Mouse (Mus musculus): ENCODE measurements around the gene Susd1.

The Susd1 gene

GRCm38 (mm10) chr4:59349425-59350185 lies 88.8 kb downstream of the Susd1 start:
- CTCF ChIA-PET: interaction anchor here (0.6 kb wide), 1 partner anchor 411 kb away, joined by 3 read pairs; no protein-coding TSS in a partner anchor

GRCm38 (mm10) chr4:59340714-59341113 lies 97.7 kb downstream of the Susd1 start:
- CTCF ChIA-PET: interaction anchor here (0.7 to 1.1 kb wide), 3 partner anchors 12 to 286 kb away, joined by 3 read pairs; no protein-coding TSS in a partner anchor

GRCm38 (mm10) chr4:59340046-59340445 lies 98.4 kb downstream of the Susd1 start:
- CTCF ChIA-PET: interaction anchor here (0.7 to 1.1 kb wide), 2 partner anchors 12 to 531 kb away, joined by 3 to 13 read pairs; no protein-coding TSS in a partner anchor

GRCm38 (mm10) chr4:59338896-59339535 lies 99.4 kb downstream of the Susd1 start:
- CTCF ChIA-PET: no interaction called here

- CTCF ChIA-PET: interaction anchor here (0.8 to 1.0 kb wide), 2 partner anchors 24 to 44 kb away, joined by 4 read pairs; no protein-coding TSS in a partner anchor
These were observed 100.9 kb downstream of the Susd1 start for GRCm38 (mm10) chr4:59337533-59337885.

GRCm38 (mm10) chr4:59336846-59337532 lies 101.4 kb downstream of the Susd1 start:
- CTCF ChIA-PET: interaction anchor here (0.7 to 1.0 kb wide), 3 partner anchors 23 to 187 kb away, joined by 3 to 4 read pairs (median 4); no protein-coding TSS in a partner anchor

GRCm38 (mm10) chr4:59336439-59336809 lies 102.0 kb downstream of the Susd1 start:
- CTCF ChIA-PET: interaction anchor here (0.6 to 0.7 kb wide), 4 partner anchors 76 to 360 kb away, joined by 3 to 7 read pairs (median 4); no protein-coding TSS in a partner anchor

- CTCF ChIA-PET: interaction anchor here (0.6 kb wide), 2 partner anchors 75 to 359 kb away, joined by 4 to 7 read pairs; no protein-coding TSS in a partner anchor
These were observed 102.6 kb downstream of the Susd1 start for GRCm38 (mm10) chr4:59335616-59336438.

- CTCF ChIA-PET: no interaction called here
These were observed 103.3 kb downstream of the Susd1 start for GRCm38 (mm10) chr4:59335101-59335500.

GRCm38 (mm10) chr4:59334236-59334635 lies 104.2 kb downstream of the Susd1 start:
- CTCF ChIA-PET: interaction anchor here (0.5 to 0.6 kb wide), 2 partner anchors 10 to 95 kb away, joined by 3 to 4 read pairs; no protein-coding TSS in a partner anchor

GRCm38 (mm10) chr4:59333424-59333895 lies 105.0 kb downstream of the Susd1 start:
- CTCF ChIA-PET: interaction anchor here (0.7 kb wide), 1 partner anchor 221 kb away, joined by 3 read pairs; no protein-coding TSS in a partner anchor

GRCm38 (mm10) chr4:59332691-59333423 lies 105.6 kb downstream of the Susd1 start:
- CTCF ChIA-PET: interaction anchor here (0.7 kb wide), 1 partner anchor 222 kb away, joined by 3 read pairs; no protein-coding TSS in a partner anchor

GRCm38 (mm10) chr4:59332089-59332488 lies 106.3 kb downstream of the Susd1 start:
- CTCF ChIA-PET: no interaction called here

GRCm38 (mm10) chr4:59331633-59332032 lies 106.8 kb downstream of the Susd1 start:
- CTCF ChIA-PET: interaction anchor here (0.5 to 1.7 kb wide), 2 partner anchors 50 to 208 kb away, joined by 5 to 7 read pairs; no protein-coding TSS in a partner anchor

- CTCF ChIA-PET: interaction anchor here (0.5 to 1.7 kb wide), 3 partner anchors 49 to 223 kb away, joined by 3 to 7 read pairs (median 5); no protein-coding TSS in a partner anchor
These were observed 107.3 kb downstream of the Susd1 start for GRCm38 (mm10) chr4:59330961-59331604.

- CTCF ChIA-PET: no interaction called here
These were observed 108.8 kb downstream of the Susd1 start for GRCm38 (mm10) chr4:59329461-59330304.

GRCm38 (mm10) chr4:59328821-59329220 lies 109.6 kb downstream of the Susd1 start:
- CTCF ChIA-PET: interaction anchor here (0.7 kb wide), 2 partner anchors 12 to 144 kb away, joined by 3 read pairs; no protein-coding TSS in a partner anchor

- CTCF ChIA-PET: interaction anchor here (0.7 kb wide), 2 partner anchors 13 to 144 kb away, joined by 3 read pairs; no protein-coding TSS in a partner anchor
These were observed 110.4 kb downstream of the Susd1 start for GRCm38 (mm10) chr4:59327986-59328385.
